Mouse (Mus musculus) midbrain, embryonic 11.5 days (tissue): ENCODE data around the gene Gga3. TPM values are rescaled to one million over a fixed set of nuclear protein-coding genes. Genes with fewer than 3 reads are reported as not detected.
"Not testable (repeated sequence)": the region's sequence is repeated elsewhere in the genome, so short reads cannot be mapped to it uniquely, and the experiment has no call there.

Source experiments
- ATAC-seq: fragments of 200-750 bp; cut with Nextera tagmentation; 2 replicates; pipeline ENCODE4 v1.8.0; 2017; ENCODE audit warnings: moderate TSS enrichment, moderate library complexity; ENCODE audit not compliant: low FRiP score
- DNase-seq: peaks from one replicate; pipeline ENCODE4 v3.0.0; 2015; ENCODE audit warnings: low spot score; ENCODE audit errors: missing footprints
- H3K27ac ChIP-seq: fragments of 300-500 bp; sonication (generic); 2 replicates; pipeline ENCODE4 v1.5.1; 2014; ENCODE audit warnings: low read depth, low read length
- H3K27me3 ChIP-seq: fragments of 300-500 bp; sonication (generic); 2 replicates; pipeline ENCODE4 v1.6.1; 2014; ENCODE audit warnings: mild to moderate bottlenecking, low read length, moderate library complexity, mixed read lengths; ENCODE audit not compliant: control insufficient read depth, insufficient read depth
- H3K36me3 ChIP-seq: fragments of 300-500 bp; sonication (generic); 2 replicates; pipeline ENCODE4 v1.6.1; 2014; ENCODE audit warnings: mild to moderate bottlenecking, low read length, moderate library complexity, mixed read lengths; ENCODE audit not compliant: control insufficient read depth, insufficient read depth
- H3K4me1 ChIP-seq: fragments of 300-500 bp; sonication (generic); 2 replicates; pipeline ENCODE4 v1.6.1; 2014; ENCODE audit warnings: low read length; ENCODE audit not compliant: control insufficient read depth, insufficient read depth
- H3K4me2 ChIP-seq: fragments of 300-500 bp; sonication (generic); 2 replicates; pipeline ENCODE4 v1.6.1; 2014; ENCODE audit warnings: mild to moderate bottlenecking, moderate library complexity
- H3K4me3 ChIP-seq: fragments of 300-500 bp; sonication (generic); 2 replicates; pipeline ENCODE4 v1.5.1; 2014; ENCODE audit warnings: low read depth, low read length
- H3K9ac ChIP-seq: fragments of 300-500 bp; sonication (generic); 2 replicates; pipeline ENCODE4 v1.6.1; 2014; ENCODE audit warnings: low read length
- H3K9me3 ChIP-seq: fragments of 300-500 bp; sonication (generic); 2 replicates; pipeline ENCODE4 v1.6.1; 2016; ENCODE audit warnings: low read length; ENCODE audit not compliant: control insufficient read depth
- WGBS: fragments of 180-500 bp; shearing (Covaris S2); extraction: QIAGEN DNeasy Blood & Tissue Kit; methylation state at CpG from one replicate; pipeline ENCODE4 v1.1.7; 2014; 5-methylcytosine and 5-hydroxymethylcytosine counted together
- polyA plus RNA-seq: library from polyadenylated mRNA; unstranded; fragments of >200 nt; fragmentation: Nextera tagmentation; extraction: Ambion mirVana; gene quantifications from 2 replicates; pipeline ENCODE4 v1.2.1, GENCODE M21; 2014

Gene Gga3
- 18.7 and 25.1 TPM in 2 replicates for polyA plus RNA-seq

DNA sequence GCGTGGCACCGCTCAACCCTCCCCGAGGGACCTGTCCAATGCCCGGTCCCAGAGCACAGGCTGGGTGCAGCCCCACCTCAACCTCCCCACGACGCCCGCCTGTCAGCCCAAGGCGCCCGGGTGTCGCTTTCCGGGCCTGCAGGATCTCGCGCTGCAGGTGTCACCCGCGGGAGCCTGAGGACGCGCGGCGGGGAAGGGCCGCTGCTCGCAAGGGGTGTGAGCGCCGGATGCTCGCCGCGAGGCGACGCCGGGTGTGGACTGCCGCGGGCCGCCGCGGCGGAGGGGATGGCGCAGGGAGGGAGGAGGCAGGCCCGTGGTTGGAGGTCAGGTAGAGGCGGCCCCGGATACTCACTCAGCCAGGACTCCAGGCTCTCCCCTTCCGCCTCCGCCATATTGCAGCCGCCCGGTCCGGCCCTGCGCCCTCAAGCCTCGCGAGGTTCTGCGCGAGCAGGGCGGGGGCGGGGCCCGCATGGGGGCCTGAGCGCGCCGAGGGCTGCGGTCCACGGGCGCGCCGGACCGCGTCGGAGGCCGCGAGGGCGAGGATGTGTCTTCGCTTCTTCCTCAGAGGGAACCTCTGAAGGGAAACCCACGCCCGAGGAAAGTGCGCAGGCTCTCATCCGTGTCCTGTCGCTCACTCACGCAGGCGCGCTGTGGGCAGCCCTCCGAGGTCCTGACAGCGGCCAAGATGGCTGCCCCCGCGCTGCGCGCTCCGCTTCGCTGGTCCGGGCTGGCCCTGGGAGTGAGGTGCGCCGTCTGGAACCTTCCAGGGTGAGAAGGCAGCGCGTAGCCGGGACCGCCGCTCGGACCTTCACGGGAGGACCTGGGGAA, at the start of gene Gga3, which contains the start of gene Mrps7:
Gene Gga3, minus strand, starts transcription at position 576 of the 828 bp plus-strand sequence.
Gene Mrps7, plus strand, starts transcription at position 450 of the 828 bp plus-strand sequence.
- H3K27ac ChIP-seq = peak within 1 kb of the TSS; percentile 75
- DNase-seq (peak; percentile 99), ATAC-seq (peak; percentile 97)
- peak within 1 kb of the TSS; percentile 82 for H3K4me3 ChIP-seq
- no peaks in the 10 kb centered on the region for H3K27me3 ChIP-seq
- peaks cover 20% of the 10 kb centered on the region for H3K4me1 ChIP-seq
- H3K36me3 ChIP-seq = peaks cover 14% of the 10 kb centered on the region
- peak within 1 kb of the TSS; percentile 95 for H3K9ac ChIP-seq
- peak within 1 kb of the TSS; percentile 95 for H3K4me2 ChIP-seq
- no peaks in the 10 kb centered on the region for H3K9me3 ChIP-seq
- under 1% methylated on average over 83 of the region's 93 CpGs for WGBS

DNA sequence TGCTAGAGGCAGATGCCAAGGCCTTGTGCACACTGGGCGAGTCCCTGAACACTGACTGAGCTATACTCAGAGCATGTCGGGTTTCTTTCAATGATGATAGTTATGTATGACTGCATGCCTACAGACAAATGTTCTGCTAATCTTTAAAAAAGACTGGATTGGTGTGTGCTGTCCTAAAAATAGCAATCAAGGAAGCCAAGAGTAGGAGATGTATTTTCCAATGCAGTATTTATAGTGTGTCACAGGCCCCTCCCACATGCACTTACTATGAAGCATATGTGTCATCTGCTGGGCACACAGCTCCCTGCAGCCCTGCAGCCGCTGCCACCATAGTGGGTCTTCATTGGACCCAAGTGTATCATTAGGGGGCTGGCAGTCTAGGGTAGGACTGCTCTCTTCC, 49.3 kb upstream of the Gga3 start:
- Histone ChIP-seq H3K27me3 (no peaks in the 10 kb centered on the region), H3K36me3 (no peaks in the 10 kb centered on the region), H3K27ac (no peak overlapping the region), H3K9me3 (no peaks in the 10 kb centered on the region), H3K9ac (no peak overlapping the region), H3K4me3 (no peak overlapping the region), H3K4me1 (no peaks in the 10 kb centered on the region), H3K4me2 (no peak overlapping the region)
- no peak for ATAC-seq
- 93% methylated on average over 3 of the region's 3 CpGs for WGBS
- no peak for DNase-seq

DNA sequence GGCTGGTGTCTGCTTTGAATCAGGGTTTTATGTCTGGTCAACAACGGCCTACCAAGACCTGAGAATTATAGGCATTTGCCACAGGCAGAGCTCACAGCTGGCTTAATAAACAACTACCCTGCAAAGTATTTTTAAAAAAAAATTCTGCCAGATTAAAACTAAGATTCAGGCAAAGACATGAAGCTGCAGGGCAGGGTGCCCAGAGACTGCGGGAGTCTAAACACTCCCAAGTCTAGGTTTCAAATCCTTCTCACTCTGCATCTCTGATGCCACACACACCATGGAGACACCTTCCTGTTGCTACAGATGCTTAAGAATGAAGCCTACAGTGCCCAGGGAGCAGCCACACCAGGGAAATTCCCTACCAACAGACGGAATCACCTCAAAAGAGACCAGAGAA, 47.8 kb upstream of the Gga3 start:
- Histone ChIP-seq H3K4me1 (no peaks in the 10 kb centered on the region), H3K4me2 (no peak overlapping the region), H3K27ac (no peak overlapping the region), H3K36me3 (no peaks in the 10 kb centered on the region; the same call in 1 of the 2 replicates), H3K9me3 (no peaks in the 10 kb centered on the region), H3K4me3 (no peak overlapping the region), H3K27me3 (no peaks in the 10 kb centered on the region), H3K9ac (no peak overlapping the region)
- ATAC-seq = no peak
- WGBS = 96% methylated on average over 3 of the region's 3 CpGs
- no peak for DNase-seq

DNA sequence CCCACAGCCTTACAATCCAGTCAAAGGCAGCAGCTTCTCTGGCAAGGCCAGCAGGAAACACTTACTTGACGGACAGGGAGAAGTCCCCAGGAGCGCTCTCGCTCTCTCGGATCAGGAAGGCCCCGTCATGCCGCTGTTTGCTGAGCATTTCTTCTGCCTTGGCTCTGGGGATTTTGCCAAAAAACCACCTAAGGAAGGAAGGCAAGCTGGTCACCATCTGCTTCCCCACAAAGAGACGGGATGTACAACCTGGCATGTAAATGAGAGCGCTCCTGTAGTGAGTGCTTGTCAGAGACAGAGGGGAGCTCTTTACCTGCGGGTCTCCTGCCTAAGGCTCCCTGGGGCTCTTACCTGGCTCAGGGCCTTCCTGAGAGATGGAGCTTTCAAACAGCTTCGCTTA, 45.9 kb upstream of the Gga3 start:
- H3K27ac ChIP-seq = no peak overlapping the region
- H3K9me3 ChIP-seq = no peaks in the 10 kb centered on the region
- WGBS = 57% methylated on average over 10 of the region's 10 CpGs
- ATAC-seq = no peak
- no peak for DNase-seq
- H3K27me3 ChIP-seq = no peaks in the 10 kb centered on the region
- H3K4me1 ChIP-seq = no peaks in the 10 kb centered on the region
- H3K4me3 ChIP-seq = no peak overlapping the region
- no peak overlapping the region for H3K9ac ChIP-seq
- no peaks in the 10 kb centered on the region; the same call in 1 of the 2 replicates for H3K36me3 ChIP-seq
- no peak overlapping the region for H3K4me2 ChIP-seq

DNA sequence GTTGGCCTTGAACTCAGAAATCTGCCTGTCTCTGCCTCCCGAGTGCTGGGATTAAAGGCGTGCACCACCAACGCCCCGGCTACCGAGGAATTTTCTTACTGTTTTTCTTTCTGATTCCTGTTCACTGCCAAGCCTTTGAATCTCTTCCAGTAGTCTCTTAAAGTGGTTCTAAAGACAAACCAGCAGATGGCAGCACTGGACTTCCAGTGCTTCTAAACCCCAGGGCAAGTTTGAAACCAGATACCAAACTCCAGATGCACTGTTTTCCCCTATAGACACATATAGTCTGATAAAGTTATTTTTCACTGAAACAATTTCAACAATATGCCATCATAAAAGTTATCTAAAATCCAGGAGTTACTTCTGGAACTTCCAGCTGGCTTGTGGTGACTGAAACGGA, 43.6 kb upstream of the Gga3 start:
- ATAC-seq = no peak
- no peak for DNase-seq
- Histone ChIP-seq H3K9me3 (no peaks in the 10 kb centered on the region), H3K27me3 (no peaks in the 10 kb centered on the region), H3K4me1 (no peaks in the 10 kb centered on the region), H3K4me2 (no peak overlapping the region), H3K36me3 (no peaks in the 10 kb centered on the region; the same call in 1 of the 2 replicates), H3K9ac (no peak overlapping the region), H3K4me3 (no peak overlapping the region), H3K27ac (no peak overlapping the region)
- 77% methylated on average over 6 of the region's 6 CpGs for WGBS

DNA sequence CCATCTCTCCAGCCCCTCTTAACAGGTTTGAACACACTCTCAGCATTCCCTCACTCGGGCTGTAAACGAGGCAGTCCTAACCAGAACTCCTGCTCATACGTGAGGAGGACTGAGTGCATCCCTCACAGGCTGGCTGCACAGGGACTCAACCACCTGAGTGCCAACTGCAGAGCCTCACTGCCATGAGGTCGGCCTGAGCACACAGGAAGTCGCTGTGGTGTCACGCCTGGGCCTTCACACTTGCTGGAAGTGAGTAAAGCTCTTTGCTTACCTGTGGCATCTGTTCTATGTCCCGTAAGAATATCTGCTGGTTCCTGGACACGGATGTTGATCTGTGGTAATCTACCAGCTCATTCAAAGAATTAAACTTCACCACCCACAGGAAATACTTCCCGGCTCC, 42.6 kb upstream of the Gga3 start:
- H3K4me2 ChIP-seq = no peak overlapping the region
- H3K4me1 ChIP-seq = no peaks in the 10 kb centered on the region
- DNase-seq = no peak
- no peaks in the 10 kb centered on the region; the same call in 1 of the 2 replicates for H3K36me3 ChIP-seq
- no peaks in the 10 kb centered on the region for H3K9me3 ChIP-seq
- no peak overlapping the region for H3K4me3 ChIP-seq
- no peak overlapping the region for H3K9ac ChIP-seq
- WGBS = 94% methylated on average over 9 of the region's 9 CpGs
- no peak overlapping the region for H3K27ac ChIP-seq
- no peaks in the 10 kb centered on the region for H3K27me3 ChIP-seq
- ATAC-seq = no peak

DNA sequence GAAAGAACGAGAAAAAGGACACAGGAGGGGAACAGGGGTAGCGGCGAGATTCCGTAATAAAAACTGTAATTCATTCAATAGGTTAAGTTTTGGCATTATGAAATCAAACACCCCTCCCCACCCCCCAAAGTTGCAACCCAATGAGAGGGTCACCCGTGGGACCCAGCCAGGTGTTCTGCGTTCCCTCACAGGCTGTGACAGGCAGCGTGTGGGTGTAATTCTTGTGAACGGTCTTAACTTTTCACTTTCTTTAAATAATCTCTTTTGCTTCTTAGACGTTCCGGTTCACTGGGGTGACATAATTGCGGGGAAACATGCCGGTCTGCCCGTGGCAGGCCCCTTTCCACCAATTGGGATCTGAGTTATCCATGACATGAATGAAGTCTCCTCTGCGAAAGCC, 41.6 kb upstream of the Gga3 start:
- not testable (repeated sequence) for H3K4me1 ChIP-seq, H3K4me2 ChIP-seq, H3K9ac ChIP-seq, H3K36me3 ChIP-seq, H3K27ac ChIP-seq, ATAC-seq, H3K4me3 ChIP-seq, H3K9me3 ChIP-seq, H3K27me3 ChIP-seq, DNase-seq
- 92% methylated on average over 14 of the region's 14 CpGs for WGBS

DNA sequence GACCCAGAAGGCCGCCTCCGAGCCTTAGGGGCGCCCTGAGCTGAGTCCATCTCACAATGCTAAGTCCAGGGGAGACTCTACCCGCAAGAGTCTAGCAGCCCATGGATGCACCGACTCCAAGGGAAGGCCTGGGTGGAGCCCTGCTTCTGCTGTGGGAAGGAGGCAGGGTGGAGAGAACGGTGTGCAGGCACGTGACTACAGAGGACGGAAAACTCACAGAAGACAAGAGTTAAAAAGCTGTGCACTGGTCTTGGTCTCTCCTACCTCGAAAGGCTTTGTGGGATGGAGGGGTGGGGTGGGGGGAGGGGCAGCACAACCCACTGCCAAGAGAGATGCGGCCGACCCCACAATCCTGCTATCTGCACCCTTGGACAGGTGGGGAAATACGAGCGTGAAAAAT, 40.5 kb upstream of the Gga3 start:
- Histone ChIP-seq H3K9me3 (no peaks in the 10 kb centered on the region), H3K4me2 (no peak overlapping the region), H3K36me3 (no peaks in the 10 kb centered on the region; the same call in 1 of the 2 replicates), H3K4me3 (no peak overlapping the region), H3K27ac (no peak overlapping the region), H3K9ac (no peak overlapping the region), H3K4me1 (no peaks in the 10 kb centered on the region), H3K27me3 (no peaks in the 10 kb centered on the region)
- WGBS = 94% methylated on average over 13 of the region's 13 CpGs
- DNase-seq (no peak), ATAC-seq (no peak)

DNA sequence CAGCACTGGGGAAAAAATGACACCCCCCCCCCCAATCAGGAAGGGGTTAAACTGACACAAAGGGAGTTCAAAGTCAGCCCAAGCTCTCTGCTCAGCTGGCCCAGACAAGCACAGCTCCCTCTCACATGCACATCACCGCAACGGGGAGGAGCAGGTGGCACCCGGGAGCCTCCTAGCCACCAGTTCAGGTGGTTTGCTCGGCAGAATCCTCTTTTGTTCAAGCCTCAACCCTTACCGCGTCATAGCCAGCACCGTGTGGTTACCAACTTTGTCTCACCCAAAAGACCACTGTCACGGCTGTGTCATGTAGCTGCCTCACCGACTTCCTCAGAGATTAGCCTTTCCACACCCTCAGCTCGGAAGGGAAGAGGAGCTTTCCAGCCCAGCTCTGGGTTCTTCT, 39.4 kb upstream of the Gga3 start:
- H3K27me3 ChIP-seq = no peaks in the 10 kb centered on the region
- no peak overlapping the region for H3K9ac ChIP-seq
- H3K4me1 ChIP-seq = no peaks in the 10 kb centered on the region
- ATAC-seq = no peak
- no peaks in the 10 kb centered on the region; the same call in 1 of the 2 replicates for H3K36me3 ChIP-seq
- no peak overlapping the region for H3K4me3 ChIP-seq
- no peak for DNase-seq
- H3K27ac ChIP-seq = no peak overlapping the region
- no peaks in the 10 kb centered on the region for H3K9me3 ChIP-seq
- H3K4me2 ChIP-seq = no peak overlapping the region
- WGBS = 81% methylated on average over 10 of the region's 10 CpGs
